8 mouse cellular contexts compared by ENCODE assay signal in the genomic region with DNA sequence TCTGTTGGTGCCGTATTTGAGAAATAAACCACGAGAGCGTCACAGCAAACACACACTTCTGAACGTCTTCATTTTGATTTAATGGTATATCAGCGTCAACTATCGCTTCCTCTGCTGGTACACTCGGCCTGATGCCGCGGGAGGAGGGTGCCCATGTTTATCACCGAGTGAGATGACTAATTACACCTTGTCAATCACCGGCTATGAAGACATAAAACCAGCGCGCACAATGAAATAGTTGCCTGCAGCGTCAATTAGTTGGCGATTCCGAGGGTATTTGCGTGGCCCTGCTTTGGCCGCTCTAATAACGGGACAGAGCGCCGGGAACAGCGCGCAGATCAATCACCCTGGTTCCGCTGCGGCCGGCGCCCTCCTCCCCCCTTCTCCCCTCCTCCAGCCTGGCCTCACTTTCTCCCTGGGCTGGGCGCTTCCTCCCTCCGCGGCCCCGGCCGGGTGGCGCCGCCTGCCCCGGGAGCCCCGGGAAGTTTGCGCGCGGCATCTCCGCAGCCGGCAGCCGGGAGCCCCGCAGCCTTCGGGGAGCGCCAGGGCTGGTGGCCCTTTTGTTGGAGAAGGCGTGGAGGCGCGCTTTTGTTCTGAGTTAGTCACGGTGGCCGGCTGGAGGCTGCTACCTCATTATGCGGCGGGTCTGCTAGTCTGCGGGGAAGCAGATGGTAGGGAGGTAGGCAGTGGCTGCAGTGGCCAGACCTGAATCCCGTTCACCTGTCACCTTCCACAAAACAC. TPM values are rescaled to one million over a fixed set of nuclear protein-coding genes. Genes with fewer than 3 reads are reported as not detected.
DNase-seq lines count a peak whose midpoint lies in the region; ATAC-seq and TF ChIP-seq lines count a peak whose summit lies in the region.

No protein-coding gene starts in this region.

- H3K9me3 ChIP-seq in hindbrain, embryonic 14.5 days (ENCODE audit: control insufficient read depth, low read length) = no peaks in the 10 kb centered on the region
- H3K9me3 ChIP-seq in midbrain, embryonic 13.5 days = no peaks in the 10 kb centered on the region

- peak overlapping the region; percentile 51 for H3K4me2 ChIP-seq in hindbrain, embryonic 14.5 days (replicated peaks)
- H3K4me2 ChIP-seq in midbrain, embryonic 13.5 days (replicated peaks) = peak overlapping the region; percentile 68

- 1% methylated on average over 54 of the region's 54 CpGs for WGBS in lung, adult 2 months
- under 1% methylated on average over 52 of the region's 54 CpGs for WGBS in hindbrain, embryonic 14.5 days
- WGBS in midbrain, embryonic 13.5 days = under 1% methylated on average over 54 of the region's 54 CpGs

- H3K9ac ChIP-seq in hindbrain, embryonic 14.5 days = peak overlapping the region; percentile 53
- peak overlapping the region; percentile 72 for H3K9ac ChIP-seq in midbrain, embryonic 13.5 days (replicated peaks)

- H3K4me3 ChIP-seq in lung, adult 2 months (replicated peaks; ENCODE audit: extremely low read depth, low read depth, low read length) = no peak overlapping the region
- peak overlapping the region; percentile 25 for H3K4me3 ChIP-seq in hindbrain, embryonic 14.5 days (replicated peaks; ENCODE audit: low read length)
- H3K4me3 ChIP-seq in midbrain, embryonic 13.5 days (replicated peaks) = peak overlapping the region; percentile 63

- peak overlapping the region; percentile 78 for H3K27ac ChIP-seq in hindbrain, embryonic 14.5 days
- H3K27ac ChIP-seq in midbrain, embryonic 13.5 days = peak overlapping the region; percentile 96

- H3K27me3 ChIP-seq in hindbrain, embryonic 14.5 days (ENCODE audit: control insufficient read depth, insufficient read depth, low read length) = peaks cover 99% of the 10 kb centered on the region
- H3K27me3 ChIP-seq in midbrain, embryonic 13.5 days = peaks cover 93% of the 10 kb centered on the region

- no peak for TF ChIP-seq CTCF in lung, adult 2 months (IDR thresholded peaks at IDR 0.05; ENCODE audit: insufficient read depth, low read length)

- peaks cover 4% of the 10 kb centered on the region for H3K4me1 ChIP-seq in lung, adult 2 months (ENCODE audit: control insufficient read depth, insufficient read depth, low read length)
- H3K4me1 ChIP-seq in hindbrain, embryonic 14.5 days (replicated peaks; ENCODE audit: control insufficient read depth, insufficient read depth, low read length) = peaks cover 5% of the 10 kb centered on the region; the same call in 1 of the 2 replicates
- H3K4me1 ChIP-seq in midbrain, embryonic 13.5 days (replicated peaks) = peaks cover 62% of the 10 kb centered on the region

- ATAC-seq in hindbrain, embryonic 14.5 days (ENCODE audit: low FRiP score) = peak; percentile 32; the same call in 1 of the 2 replicates
- peak; percentile 49 for ATAC-seq in midbrain, embryonic 13.5 days

- H3K36me3 ChIP-seq in hindbrain, embryonic 14.5 days (replicated peaks; ENCODE audit: control insufficient read depth, insufficient read depth) = no peaks in the 10 kb centered on the region
- H3K36me3 ChIP-seq in midbrain, embryonic 13.5 days = no peaks in the 10 kb centered on the region

- DNase-seq in lung, adult 2 months = peak; percentile 13
- DNase-seq in lung, postnatal 4 days = no peak
- peak; percentile 77 for DNase-seq in embryo, embryonic 10.5 days (ENCODE audit: low spot score)
- DNase-seq in hindbrain, embryonic 14.5 days (ENCODE audit: low spot score) = no peak
- no peak for DNase-seq in yolk sac, embryonic 10.5 days (ENCODE audit: low spot score)
- no peak for DNase-seq in cerebellum, adult 9-11 months
- no peak for DNase-seq in adipocyte (ENCODE audit: low spot score)

- no peak for TF ChIP-seq POLR2A in lung, adult 2 months (IDR thresholded peaks at IDR 0.05; ENCODE audit: borderline replicate concordance, extremely low read depth, low read depth, low read length)

RNA-seq across cellular contexts. Expression of a gene that starts 8.9 kb away (rescaled TPM):
- not detected in 2 replicates for polyA plus RNA-seq in lung, adult 2 months (2012; rRNA removed)
- polyA plus RNA-seq in hindbrain, embryonic 14.5 days (2014; fragmentation: Nextera tagmentation; extraction: Ambion mirVana) = 13.2 and 18.7 TPM in 2 replicates
- polyA plus RNA-seq in midbrain, embryonic 13.5 days (2015; fragmentation: Nextera tagmentation; extraction: Ambion mirVana) = 89.3 and 97.3 TPM in 2 replicates

Comparison
In these comparisons a context has a peak if more than half of its experiments do, and no peak if none do; other contexts are left out.
1. DNase-seq: peak in lung, adult 2 months (single experiment) and embryo, embryonic 10.5 days (single experiment); none in lung, postnatal 4 days (0 of 2), hindbrain, embryonic 14.5 days (single experiment), yolk sac, embryonic 10.5 days (single experiment), cerebellum, adult 9-11 months (single experiment) and adipocyte (single experiment).
2. RNA of a gene that starts 8.9 kb away (polyA plus RNA-seq): 89.3 to 97.3 TPM in midbrain, embryonic 13.5 days and 13.2 to 18.7 TPM in hindbrain, embryonic 14.5 days; not detected in lung, adult 2 months; every median in the first group is over 10 times any median in the second.